Mouse (Mus musculus): Measurements from ENCODE around the gene Glb1l. TPM values are rescaled to one million over a fixed set of nuclear protein-coding genes. Genes with fewer than 3 reads are reported as not detected.
A peak's percentile ranks its signal among the peaks of the same experiment; 100 is the strongest.

Glb1l gene
- polyA plus RNA-seq, 1 experiment, result 0.86 TPM

DNA sequence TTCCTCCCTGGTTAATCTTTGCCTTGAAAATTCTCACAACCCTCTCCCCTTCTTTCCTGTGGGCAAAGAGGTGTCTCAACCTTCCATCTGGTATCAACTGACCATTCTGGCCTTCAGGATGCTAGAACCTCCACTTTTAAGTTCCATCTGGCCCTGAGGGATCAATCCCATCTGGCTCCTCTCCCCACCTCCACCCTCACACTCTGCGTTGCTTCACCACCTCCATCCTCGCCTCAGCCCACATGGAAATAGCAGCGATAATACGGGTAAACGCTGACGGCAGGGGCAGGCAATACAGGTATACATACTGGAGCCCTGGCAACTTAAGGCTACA, 7.2 kb upstream of the Glb1l start:
- no peak for TF ChIP-seq GATA1 (IDR thresholded peaks at IDR 0.05; ENCODE audit: low read length)

DNA sequence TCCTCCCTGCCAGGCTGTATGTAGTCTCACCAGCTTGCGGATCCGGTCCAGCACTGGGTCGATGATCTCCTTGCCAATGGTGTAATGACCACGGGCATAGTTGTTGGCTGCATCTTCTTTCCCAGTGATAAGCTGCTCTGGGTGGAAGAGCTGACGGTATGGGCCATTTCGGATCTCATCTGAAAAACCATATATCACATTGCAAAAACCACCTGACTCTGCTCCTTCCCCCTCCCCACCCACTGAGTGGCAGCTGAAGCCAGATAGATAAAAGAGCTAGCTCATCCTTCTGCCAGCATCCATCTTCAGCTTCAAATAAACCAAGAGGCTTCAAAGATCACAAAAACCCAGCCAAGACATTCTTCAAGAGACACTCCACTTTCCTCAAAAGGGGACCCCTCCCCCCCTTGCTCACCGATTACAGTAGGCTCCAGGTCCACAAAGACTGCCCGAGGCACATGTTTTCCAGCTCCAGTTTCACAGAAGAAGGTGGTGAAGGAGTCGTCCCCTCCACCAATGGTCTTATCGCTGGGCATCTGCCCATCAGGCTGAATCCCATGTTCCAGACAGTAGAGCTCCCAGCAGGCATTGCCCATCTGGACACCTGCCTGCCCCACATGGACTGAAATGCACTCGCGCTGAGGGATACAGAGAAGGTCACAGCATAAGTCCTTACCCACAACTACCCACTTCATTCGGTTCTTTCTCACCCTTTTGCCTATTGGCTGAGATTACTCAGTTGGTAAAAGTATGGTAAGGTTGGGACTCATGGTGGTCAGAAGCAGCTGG, 6.4 kb upstream of the Glb1l start:
- TF ChIP-seq GATA1 (IDR thresholded peaks at IDR 0.05; ENCODE audit: low read length), result peak; percentile 37

DNA sequence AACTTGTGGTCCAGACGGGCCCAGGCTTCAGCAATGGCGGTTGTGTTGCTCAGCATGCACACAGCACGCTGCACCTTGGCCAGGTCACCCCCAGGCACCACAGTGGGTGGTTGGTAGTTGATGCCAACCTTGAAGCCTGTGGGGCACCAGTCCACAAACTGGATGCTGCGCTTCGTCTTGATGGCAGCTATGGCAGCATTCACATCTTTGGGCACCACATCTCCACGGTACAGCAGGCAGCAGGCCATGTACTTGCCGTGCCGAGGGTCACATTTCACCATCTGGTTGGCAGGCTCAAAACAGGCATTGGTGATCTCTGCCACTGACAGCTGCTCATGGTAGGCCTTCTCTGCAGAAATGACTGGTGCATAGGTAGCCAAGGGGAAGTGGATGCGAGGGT, 5.2 kb upstream of the Glb1l start:
- no peak for TF ChIP-seq GATA1 (IDR thresholded peaks at IDR 0.05; ENCODE audit: low read length)

DNA sequence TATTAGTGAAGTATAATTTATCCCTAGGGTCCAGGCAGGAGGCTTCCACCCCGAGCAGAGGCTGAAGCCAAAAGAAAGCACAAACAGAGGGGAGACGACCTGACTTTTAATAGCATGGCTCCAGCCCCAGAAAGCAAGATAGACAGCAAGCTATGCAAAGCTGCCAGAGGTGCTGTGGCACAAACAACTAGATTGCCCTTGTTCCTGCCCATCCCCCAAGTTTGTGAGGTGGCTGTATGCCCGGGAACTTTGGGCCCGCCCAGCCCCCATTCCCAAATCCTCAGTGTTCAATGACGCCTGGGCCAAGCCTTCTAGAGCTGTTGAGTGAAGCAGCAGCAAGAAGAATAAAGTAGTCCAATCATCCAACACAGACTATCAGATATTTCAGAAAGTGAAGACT, 4.3 kb upstream of the Glb1l start:
- no peak for TF ChIP-seq GATA1 (IDR thresholded peaks at IDR 0.05; ENCODE audit: low read length)

DNA sequence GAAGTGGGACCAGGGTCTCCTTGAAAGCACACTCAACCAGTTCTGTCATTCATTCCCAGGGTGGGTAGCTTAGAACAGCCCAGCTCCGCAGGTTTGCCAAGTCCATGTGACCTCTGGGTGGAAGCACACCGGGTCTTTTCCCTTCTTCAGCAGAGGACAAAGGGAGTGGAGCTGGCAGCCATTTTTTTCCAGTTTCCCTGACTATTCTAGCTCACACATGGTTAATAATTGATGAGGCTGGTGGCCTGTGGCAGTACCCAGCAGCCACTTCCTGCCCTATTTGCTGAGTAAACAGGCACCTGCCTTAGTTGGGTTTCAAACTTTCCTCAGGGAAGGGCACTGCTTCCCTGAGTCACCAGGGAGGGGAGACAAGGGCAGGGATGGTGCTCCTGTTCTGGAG, 3.8 kb upstream of the Glb1l start:
- no peak for TF ChIP-seq GATA1 (IDR thresholded peaks at IDR 0.05; ENCODE audit: low read length)

DNA sequence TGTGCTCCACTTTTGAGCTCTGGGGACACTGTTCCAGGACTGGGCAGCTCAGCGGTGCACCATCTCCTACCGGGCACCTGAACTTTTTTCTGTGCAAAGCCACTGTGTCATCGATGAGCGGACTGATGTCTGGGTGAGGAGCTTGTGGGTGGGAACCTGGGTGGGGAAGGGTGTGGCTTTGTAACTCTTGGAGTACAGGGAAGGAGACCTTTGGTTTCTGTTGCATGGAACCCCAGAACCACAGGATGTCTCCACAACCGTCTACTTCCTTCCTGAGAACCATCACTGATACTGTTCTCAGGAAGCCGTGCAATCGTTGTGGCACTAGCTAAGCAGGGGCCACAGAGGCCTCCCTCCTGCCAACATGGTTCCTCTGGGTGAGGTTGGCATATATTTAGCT, 2.5 kb upstream of the Glb1l start:
- no peak for TF ChIP-seq GATA1 (IDR thresholded peaks at IDR 0.05; ENCODE audit: low read length)

DNA sequence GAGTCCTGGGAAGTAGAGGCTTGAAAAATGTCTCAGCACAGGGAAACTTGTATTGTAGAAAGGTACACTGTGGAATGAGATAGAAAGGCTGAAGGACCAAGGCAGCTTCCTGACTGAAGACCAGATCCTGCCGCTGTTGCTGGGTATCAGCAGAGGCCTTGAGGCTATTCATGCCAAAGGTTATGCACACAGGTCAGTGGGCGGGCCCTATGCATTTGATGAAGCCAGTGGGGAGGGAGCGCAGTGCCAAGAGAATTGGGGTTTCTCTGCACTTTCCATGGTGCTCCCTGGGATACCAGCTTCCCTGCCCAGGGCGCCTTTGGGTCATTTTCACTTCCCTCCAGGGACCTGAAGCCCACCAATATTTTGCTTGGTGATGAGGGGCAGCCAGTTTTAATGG, 1.9 kb upstream of the Glb1l start:
- no peak for TF ChIP-seq GATA1 (IDR thresholded peaks at IDR 0.05; ENCODE audit: low read length)

DNA sequence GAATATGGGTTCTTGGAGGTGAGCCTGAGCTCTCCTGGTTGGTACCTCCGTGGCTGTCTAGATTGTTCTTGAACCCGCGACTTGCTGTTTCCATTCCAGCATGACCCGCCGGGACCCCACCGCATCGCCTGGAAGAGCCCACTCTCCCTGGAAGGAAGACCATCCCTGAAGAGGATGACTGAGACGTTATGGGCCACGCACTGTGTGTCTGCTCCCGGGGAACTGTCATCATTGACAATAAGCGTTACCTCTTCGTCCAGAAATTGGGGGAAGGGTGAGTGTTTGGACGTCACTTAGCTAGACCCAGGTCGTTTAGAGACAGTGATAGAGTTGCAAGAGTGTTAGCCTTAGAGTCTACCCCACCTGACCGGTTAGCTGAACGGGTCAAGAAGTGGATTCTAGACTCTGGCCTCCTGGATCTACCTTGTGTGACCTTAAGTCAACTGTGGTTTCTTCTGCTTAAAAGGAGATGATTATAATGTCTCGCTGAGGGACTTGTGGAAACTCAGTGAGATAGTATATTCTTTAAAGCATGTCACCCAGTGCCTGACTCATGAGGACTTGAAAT, 612 bp upstream of the Glb1l start:
- TF ChIP-seq GATA1 (IDR thresholded peaks at IDR 0.05; ENCODE audit: low read length), result no peak

DNA sequence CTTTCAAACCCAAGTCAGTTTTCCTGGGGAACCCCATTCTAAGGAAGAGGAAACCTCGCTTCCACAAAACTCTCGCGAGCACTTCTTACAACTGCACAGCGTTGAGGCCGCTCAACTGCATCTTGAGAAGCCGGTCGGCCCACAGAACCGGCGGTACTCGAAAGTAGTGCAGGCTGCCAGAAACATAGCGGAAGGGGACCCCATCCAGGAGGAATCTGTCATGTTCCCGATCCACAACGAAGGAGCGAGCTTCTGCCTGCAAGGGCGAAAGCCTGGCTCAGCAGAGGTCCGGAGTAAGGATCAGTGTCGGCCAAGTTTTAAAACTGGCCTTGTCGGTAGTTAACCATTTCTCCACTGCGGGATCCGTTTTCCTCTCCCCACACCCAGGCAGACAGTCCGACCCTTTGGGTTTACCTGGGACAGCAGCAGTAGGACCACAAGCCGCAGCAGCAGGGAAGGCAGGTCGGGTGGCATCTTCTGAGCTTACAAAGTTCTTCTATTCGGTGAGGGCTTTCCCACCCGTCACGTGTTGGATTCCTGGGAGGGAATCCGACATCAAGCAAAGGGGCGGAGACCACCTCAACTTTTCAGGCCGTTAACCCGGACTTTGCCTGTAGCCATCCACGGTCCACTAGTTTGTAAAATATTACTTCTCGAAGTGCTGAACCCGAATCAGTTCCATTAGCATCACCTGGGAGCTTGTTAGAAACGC, 1.5 kb downstream of the Glb1l start:
- no peak for TF ChIP-seq GATA1 (IDR thresholded peaks at IDR 0.05; ENCODE audit: low read length)

DNA sequence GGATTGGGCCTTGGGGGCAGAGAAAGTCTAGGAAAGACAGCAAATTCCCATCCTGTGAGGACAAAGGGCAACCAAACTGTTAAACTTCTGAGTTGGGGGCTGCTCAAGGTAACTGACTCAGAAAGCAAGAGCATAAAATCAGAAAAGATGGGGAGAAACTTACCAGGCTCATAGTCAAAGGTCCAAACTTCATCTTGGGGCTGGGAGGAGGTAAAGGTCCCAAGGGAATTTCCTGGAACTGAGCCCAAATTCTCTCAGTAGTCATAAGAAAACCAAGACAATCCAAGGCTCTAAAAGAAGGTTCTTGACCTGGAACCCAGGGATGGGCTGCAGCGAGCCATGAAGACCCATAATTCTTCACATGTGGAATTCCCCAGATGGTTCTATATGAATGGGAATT, 9.4 kb downstream of the Glb1l start:
- TF ChIP-seq GATA1 (IDR thresholded peaks at IDR 0.05; ENCODE audit: low read length), result no peak

DNA sequence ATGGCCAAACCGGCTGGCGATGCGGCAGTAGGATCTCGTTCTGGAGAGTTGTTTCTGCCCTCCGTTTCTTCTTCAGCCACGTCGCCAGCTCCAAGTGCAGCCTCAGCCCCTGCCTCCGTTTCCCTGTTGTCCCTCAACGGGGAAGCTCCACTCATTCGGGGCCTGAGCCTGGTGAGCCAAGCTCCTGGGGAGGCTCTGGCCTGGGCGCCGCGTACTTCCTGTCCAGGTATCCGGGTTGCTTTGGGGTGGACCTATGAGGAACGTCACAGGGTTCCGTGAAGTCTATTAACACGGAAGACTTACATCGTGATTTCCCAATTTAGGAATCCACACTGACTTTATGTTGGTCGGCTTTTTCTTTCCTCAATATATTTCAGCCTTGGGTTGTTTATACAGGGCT, 18.2 kb downstream of the Glb1l start:
- no peak for TF ChIP-seq GATA1 (IDR thresholded peaks at IDR 0.05; ENCODE audit: low read length)

DNA sequence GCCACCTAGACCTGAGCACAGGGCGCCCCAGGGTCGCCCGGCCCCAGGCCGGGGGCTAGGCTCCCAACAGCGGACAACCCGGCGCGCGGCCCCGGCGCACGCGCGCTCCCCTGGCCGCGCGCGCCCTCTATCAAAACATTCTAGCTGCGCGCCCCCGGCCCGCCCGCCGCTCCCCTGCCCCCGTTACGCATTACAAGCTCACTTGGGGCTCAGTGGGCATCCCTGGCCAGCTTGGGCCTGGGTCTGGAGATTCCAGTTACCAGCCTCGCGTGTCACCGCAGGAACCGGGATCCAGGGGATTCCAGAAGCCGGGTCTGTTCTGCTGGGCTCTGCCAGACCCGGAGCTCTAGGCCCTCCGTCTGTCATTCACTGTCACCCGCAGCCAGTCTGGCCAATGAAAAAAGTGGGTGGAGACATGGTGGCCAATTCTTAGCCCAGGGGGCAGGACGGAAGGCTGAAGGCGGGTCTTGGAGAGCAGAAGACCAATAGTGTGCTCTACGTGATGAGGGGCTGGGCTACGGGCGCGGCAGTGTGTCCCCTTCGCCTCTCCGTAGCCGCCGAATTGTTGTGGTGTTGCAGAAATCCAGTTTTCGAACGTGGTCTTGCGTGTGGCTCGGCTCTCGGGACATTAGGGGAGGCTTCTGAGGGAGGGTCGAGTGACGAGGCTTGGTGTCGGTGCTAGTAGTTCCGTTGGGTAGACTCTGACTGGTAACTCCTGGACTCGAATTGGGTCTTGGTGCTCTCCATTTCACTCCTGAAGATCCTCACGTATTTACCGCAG, 18.8 kb downstream of the Glb1l start, which contains the start of the genes Ankzf1 and Atg9a:
Gene Ankzf1 (plus strand): TSS at position 530 of the 781 bp plus-strand sequence.
Gene Atg9a (minus strand): TSS at position 575 of the 781 bp plus-strand sequence.
- no peak for TF ChIP-seq GATA1 (IDR thresholded peaks at IDR 0.05; ENCODE audit: low read length)

DNA sequence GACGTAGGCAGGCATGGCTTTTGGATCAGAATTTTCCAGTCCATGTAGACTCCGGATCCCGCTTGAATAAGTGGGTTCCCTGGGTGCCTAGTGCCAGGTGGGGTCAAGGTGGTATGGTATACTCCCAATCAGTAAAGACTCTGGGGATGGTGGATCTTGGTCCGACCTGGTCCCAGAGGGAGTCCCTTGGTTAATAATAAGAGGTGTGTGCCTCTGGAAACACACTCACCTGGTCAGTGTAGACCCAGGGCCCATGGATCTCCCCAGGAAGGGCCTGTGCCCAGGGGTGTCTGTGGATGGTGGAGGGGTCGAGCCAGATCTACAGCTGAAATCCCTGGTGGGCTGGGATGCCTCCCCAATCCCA, 19.4 kb downstream of the Glb1l start:
- TF ChIP-seq GATA1 (IDR thresholded peaks at IDR 0.05; ENCODE audit: low read length), result no peak

DNA sequence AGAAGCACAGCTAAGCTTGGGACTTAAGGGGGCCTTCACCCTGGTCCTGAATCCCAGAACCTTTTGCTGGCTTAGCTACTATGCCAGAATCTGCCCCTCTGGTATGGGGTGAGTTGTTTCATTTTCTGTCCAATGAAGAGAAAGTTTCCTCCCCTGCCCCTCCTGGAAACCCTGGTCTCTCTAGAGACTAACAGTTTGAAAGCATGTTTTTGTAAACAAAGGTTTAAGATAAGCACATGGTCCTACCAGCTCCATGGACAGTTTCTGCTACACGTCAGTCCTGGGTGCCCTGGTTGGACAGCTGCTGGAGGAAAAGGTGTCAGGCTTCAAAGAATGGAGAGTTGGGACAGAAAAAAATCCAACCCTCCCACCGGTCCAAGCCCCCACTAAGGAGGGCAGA, 20.0 kb downstream of the Glb1l start:
- TF ChIP-seq GATA1 (IDR thresholded peaks at IDR 0.05; ENCODE audit: low read length), result no peak

DNA sequence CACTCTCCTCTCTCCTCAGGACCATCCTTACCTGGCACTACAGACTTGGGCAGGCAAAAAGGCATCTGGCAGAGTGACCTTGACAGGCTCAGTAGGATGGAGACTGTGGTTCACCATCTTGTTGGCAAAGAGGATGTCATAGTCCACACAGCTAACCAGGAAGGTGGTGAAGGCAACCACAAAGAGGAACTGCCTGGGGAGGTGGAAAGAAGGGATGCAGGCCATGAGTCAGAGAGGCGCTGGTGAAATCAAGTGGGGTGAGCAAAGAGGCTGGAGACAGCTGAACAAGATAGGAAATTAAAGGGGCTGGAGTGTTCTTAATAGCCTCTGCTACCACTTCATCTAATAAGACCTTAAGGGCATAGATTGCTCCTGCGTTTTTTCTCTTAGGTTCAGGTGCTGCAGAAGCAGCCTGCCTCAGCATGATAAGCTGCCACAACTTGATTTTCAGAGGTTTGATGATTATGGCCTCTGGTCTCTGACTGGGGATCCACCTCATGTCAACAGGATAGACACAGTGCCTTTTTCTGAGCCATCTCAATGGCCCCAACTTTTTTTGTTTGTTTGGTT, 22.6 kb downstream of the Glb1l start:
- TF ChIP-seq GATA1 (IDR thresholded peaks at IDR 0.05; ENCODE audit: low read length), result no peak

DNA sequence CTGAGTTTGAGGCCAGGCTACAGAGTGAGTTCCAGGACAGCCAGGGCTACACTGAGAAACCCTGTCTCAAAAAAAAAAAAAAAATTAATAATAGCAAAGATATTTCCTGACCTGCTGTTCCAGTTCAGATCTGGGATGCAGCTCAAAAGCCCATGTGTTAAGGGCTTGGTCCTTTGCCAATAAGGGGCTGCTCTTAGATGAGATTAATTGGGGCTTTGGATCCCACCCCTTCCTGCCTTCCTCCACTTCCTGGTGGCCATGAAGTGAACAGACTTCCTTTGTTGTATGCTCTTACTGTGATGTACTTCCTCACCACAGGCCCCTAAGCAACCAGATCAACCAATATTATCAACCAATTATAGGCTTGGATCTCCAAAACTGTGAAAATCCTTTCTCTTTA, 23.5 kb downstream of the Glb1l start:
- TF ChIP-seq GATA1 (IDR thresholded peaks at IDR 0.05; ENCODE audit: low read length), result no peak
